Mouse (Mus musculus): ENCODE results near the gene Chdh. TPM values are rescaled to one million over a fixed set of nuclear protein-coding genes. Genes with fewer than 3 reads are reported as not detected.

Chdh gene
- polyA plus RNA-seq, 2 experiments = 1.5 to 2.4 TPM

DNA sequence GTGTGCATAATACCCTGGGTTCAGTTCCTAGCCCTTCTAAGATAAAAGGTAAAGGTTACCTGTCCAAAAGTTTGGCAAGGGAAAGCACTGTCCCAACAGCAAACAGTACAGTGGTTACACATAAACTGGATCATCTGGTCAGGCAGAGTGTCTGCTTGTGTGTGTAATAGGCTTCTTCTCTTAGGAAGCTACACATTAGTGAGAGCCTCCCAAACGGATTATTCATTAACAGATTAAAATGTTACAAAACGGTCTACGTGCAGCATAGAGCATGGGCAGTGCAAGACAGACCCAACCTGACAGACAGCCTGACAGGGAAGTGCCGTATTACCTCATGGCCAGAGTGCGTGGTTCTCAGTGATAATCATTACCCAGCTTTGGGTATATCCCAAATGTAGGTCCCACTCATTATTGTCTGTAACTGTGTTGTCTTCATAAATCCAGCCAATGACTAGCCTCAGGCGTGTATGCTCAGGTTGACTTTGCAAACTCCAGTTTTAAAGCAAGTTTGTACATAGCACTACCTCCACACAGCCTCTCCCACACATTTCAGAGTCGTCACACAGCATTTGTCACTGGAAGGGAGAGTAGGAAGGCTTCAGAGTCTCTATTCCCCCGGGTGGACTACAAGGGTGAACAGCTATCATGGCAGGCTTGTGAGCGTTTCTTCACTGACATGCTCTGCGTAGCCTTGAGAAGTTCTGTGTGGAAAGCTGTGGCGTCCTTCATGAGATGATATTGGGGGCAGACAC is 12.6 kb upstream of the Chdh start:
- Histone ChIP-seq H3K36me3 (replicated peaks; ENCODE audit: control insufficient read depth, insufficient read depth, low read depth) (peaks cover 18% of the 10 kb centered on the region), H3K4me1 (replicated peaks; ENCODE audit: control insufficient read depth in 2 of 2, insufficient read depth in 2 of 2, low read length in 1 of 2) (peaks cover 0 to 21% of the 10 kb centered on the region in 2 experiments; a peak in 2 of 4 replicates), H3K4me2 (ENCODE audit: low read depth) (no peak overlapping the region), H3K9ac (replicated peaks) (no peak overlapping the region), H3K9me3 (ENCODE audit: control insufficient read depth, low read length) (no peaks in the 10 kb centered on the region), H3K4me3 (ENCODE audit: insufficient read depth in 1 of 2, low read depth in 2 of 2, low read length in 2 of 2) (no peak overlapping the region), H3K27ac (peak overlapping the region; percentile 41; the same call in 1 of the 2 replicates), H3K27me3 (ENCODE audit: control insufficient read depth, insufficient read depth, low read length) (no peaks in the 10 kb centered on the region)
- WGBS (ENCODE audit: insufficient replicate concordance) = 78% methylated on average over 11 of the region's 11 CpGs
- ATAC-seq (ENCODE audit: insufficient read depth) (peak; percentile 85), DNase-seq (ENCODE audit: low read depth in 3 of 3, low spot score in 3 of 3) (peak; percentile 22 to 31 (median 28))
- TF ChIP-seq CTCF (IDR thresholded peaks at IDR 0.05; ENCODE audit: low read depth) (no peak), EP300 (IDR thresholded peaks at IDR 0.05; ENCODE audit: low read depth) (no peak)

DNA sequence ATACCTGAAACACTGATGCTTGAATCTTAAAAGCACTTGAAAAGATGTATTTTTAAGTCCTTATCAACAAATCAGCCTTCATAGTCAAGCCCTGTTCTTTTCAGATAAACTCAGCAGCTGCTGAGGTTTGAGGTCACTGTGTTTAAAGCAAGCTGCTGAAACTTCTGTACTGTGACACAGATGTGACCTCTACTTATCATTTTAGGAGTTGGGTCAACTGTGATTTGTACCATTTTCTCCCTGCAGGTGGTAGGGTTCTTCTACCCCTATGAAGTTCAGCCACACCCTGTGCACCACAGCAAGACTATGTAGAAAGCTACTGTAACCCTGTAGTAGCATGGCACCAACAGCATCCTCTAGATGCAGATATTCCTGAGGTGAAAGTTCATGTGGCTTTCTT is 11.5 kb upstream of the Chdh start:
- Histone ChIP-seq H3K27me3 (ENCODE audit: control insufficient read depth, insufficient read depth, low read length) (no peaks in the 10 kb centered on the region), H3K27ac (no peak overlapping the region), H3K9me3 (ENCODE audit: control insufficient read depth, low read length) (no peaks in the 10 kb centered on the region), H3K9ac (replicated peaks) (no peak overlapping the region), H3K4me2 (ENCODE audit: low read depth) (no peak overlapping the region), H3K4me3 (ENCODE audit: insufficient read depth in 1 of 2, low read depth in 2 of 2, low read length in 2 of 2) (no peak overlapping the region), H3K36me3 (replicated peaks; ENCODE audit: control insufficient read depth, insufficient read depth, low read depth) (peaks cover 16% of the 10 kb centered on the region), H3K4me1 (replicated peaks; ENCODE audit: control insufficient read depth in 2 of 2, insufficient read depth in 2 of 2, low read length in 1 of 2) (peaks cover 0 to 21% of the 10 kb centered on the region in 2 experiments; a peak in 2 of 4 replicates)
- ATAC-seq (ENCODE audit: insufficient read depth) = no peak
- no peak for TF ChIP-seq CTCF (IDR thresholded peaks at IDR 0.05; ENCODE audit: low read depth)
- TF ChIP-seq EP300 (IDR thresholded peaks at IDR 0.05; ENCODE audit: low read depth) = no peak
- no peak for DNase-seq (ENCODE audit: low read depth in 3 of 3, low spot score in 3 of 3)

- no peak for DNase-seq (ENCODE audit: low read depth in 3 of 3, low spot score in 3 of 3)
- no peaks in the 10 kb centered on the region for H3K27me3 ChIP-seq (ENCODE audit: control insufficient read depth, insufficient read depth, low read length)
- peaks cover 8% of the 10 kb centered on the region for H3K36me3 ChIP-seq (replicated peaks; ENCODE audit: control insufficient read depth, insufficient read depth, low read depth)
- WGBS (ENCODE audit: insufficient replicate concordance) = 72% methylated on average over 13 of the region's 13 CpGs
- H3K4me1 ChIP-seq (replicated peaks; ENCODE audit: control insufficient read depth in 2 of 2, insufficient read depth in 2 of 2, low read length in 1 of 2) = peaks cover 0 to 21% of the 10 kb centered on the region in 2 experiments; a peak in 2 of 4 replicates
- no peak overlapping the region for H3K27ac ChIP-seq
- no peaks in the 10 kb centered on the region for H3K9me3 ChIP-seq (ENCODE audit: control insufficient read depth, low read length)
- no peak overlapping the region for H3K4me2 ChIP-seq (ENCODE audit: low read depth)
- H3K9ac ChIP-seq (replicated peaks) = no peak overlapping the region
- ATAC-seq (ENCODE audit: insufficient read depth) = no peak
- TF ChIP-seq EP300 (IDR thresholded peaks at IDR 0.05; ENCODE audit: low read depth) (no peak), CTCF (IDR thresholded peaks at IDR 0.05; ENCODE audit: low read depth) (no peak)
- no peak overlapping the region for H3K4me3 ChIP-seq (ENCODE audit: insufficient read depth in 1 of 2, low read depth in 2 of 2, low read length in 2 of 2)
These were observed 9.9 kb upstream of the Chdh start for GRCm38 (mm10) chr14:29998747-29999474.

DNA sequence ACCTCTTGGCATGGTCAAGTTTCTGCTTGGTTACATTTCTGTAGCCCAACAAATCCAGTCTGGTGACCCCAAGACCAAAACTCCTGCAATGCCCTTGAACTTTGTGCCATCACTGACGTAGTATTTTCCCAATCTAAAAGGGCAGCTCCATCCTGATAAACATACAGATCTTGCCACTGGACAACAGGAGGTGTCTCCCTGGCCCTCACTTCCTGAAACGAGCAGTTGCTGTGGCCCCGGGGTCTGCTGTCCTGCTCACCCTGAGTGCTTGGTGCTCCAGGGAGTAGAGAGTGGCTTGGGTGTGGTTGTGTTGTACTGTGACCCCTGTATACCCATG is 9.4 kb upstream of the Chdh start:
- Histone ChIP-seq H3K27me3 (ENCODE audit: control insufficient read depth, insufficient read depth, low read length) (no peaks in the 10 kb centered on the region), H3K9ac (replicated peaks) (no peak overlapping the region), H3K4me1 (replicated peaks; ENCODE audit: control insufficient read depth in 2 of 2, insufficient read depth in 2 of 2, low read length in 1 of 2) (peaks cover 0 to 21% of the 10 kb centered on the region in 2 experiments; a peak in 2 of 4 replicates), H3K27ac (no peak overlapping the region), H3K4me3 (ENCODE audit: insufficient read depth in 1 of 2, low read depth in 2 of 2, low read length in 2 of 2) (no peak overlapping the region), H3K36me3 (replicated peaks; ENCODE audit: control insufficient read depth, insufficient read depth, low read depth) (peaks cover 3% of the 10 kb centered on the region), H3K4me2 (ENCODE audit: low read depth) (no peak overlapping the region), H3K9me3 (ENCODE audit: control insufficient read depth, low read length) (no peaks in the 10 kb centered on the region)
- DNase-seq (ENCODE audit: low read depth in 3 of 3, low spot score in 3 of 3) = no peak
- ATAC-seq (ENCODE audit: insufficient read depth) = no peak
- WGBS (ENCODE audit: insufficient replicate concordance) = 55% methylated on average over 3 of the region's 3 CpGs
- TF ChIP-seq EP300 (IDR thresholded peaks at IDR 0.05; ENCODE audit: low read depth) (no peak), CTCF (IDR thresholded peaks at IDR 0.05; ENCODE audit: low read depth) (no peak)

GRCm38 (mm10) chr14:30009864-30010560 is 1.2 kb downstream of the Chdh start:
- 60% methylated on average over 10 of the region's 10 CpGs for WGBS (ENCODE audit: insufficient replicate concordance)
- no peak overlapping the region for H3K27ac ChIP-seq

More at GRCm38 (mm10) chr14:30009864-30010560, 1.2 kb downstream of the Chdh start:
- Histone ChIP-seq H3K4me3 (ENCODE audit: insufficient read depth in 1 of 2, low read depth in 2 of 2, low read length in 2 of 2) (no peak overlapping the region), H3K27me3 (ENCODE audit: control insufficient read depth, insufficient read depth, low read length) (peaks cover 19% of the 10 kb centered on the region), H3K4me2 (ENCODE audit: low read depth) (peak overlapping the region; percentile 1; the same call in 1 of the 2 replicates), H3K36me3 (replicated peaks; ENCODE audit: control insufficient read depth, insufficient read depth, low read depth) (no peaks in the 10 kb centered on the region), H3K9ac (replicated peaks) (no peak overlapping the region), H3K4me1 (replicated peaks; ENCODE audit: control insufficient read depth in 2 of 2, insufficient read depth in 2 of 2, low read length in 1 of 2) (no peaks in the 10 kb centered on the region; a peak in 1 of 4 replicates), H3K9me3 (ENCODE audit: control insufficient read depth, low read length) (no peaks in the 10 kb centered on the region)
- TF ChIP-seq EP300 (IDR thresholded peaks at IDR 0.05; ENCODE audit: low read depth) (no peak), CTCF (IDR thresholded peaks at IDR 0.05; ENCODE audit: low read depth) (no peak)
- DNase-seq (ENCODE audit: low read depth in 3 of 3, low spot score in 3 of 3) (no peak), ATAC-seq (ENCODE audit: insufficient read depth) (0 out of 2 replicates have a peak, but pooled peaks have one; percentile 28)

Measured in liver, embryonic 14.5 days (tissue).